Mouse (Mus musculus) heart, adult 18-20 months (tissue): Measurements from ENCODE around the gene Olfr12. TPM values are rescaled to one million over a fixed set of nuclear protein-coding genes. Genes with fewer than 3 reads are reported as not detected.

Experiments
- DNase-seq, 2 experiments: peaks; one replicate each; pipeline ENCODE4 v3.0.0; 2021 to 2022; ENCODE audit warnings: mixed read lengths in 1 of 2
- total RNA-seq, 2 experiments: library from RNA; stranded (reverse); gene quantifications; 2 replicates each; pipeline ENCODE4 v1.2.3; 2021

Gene Olfr12
- total RNA-seq, 2 experiments from 2014 or later = not detected

DNA sequence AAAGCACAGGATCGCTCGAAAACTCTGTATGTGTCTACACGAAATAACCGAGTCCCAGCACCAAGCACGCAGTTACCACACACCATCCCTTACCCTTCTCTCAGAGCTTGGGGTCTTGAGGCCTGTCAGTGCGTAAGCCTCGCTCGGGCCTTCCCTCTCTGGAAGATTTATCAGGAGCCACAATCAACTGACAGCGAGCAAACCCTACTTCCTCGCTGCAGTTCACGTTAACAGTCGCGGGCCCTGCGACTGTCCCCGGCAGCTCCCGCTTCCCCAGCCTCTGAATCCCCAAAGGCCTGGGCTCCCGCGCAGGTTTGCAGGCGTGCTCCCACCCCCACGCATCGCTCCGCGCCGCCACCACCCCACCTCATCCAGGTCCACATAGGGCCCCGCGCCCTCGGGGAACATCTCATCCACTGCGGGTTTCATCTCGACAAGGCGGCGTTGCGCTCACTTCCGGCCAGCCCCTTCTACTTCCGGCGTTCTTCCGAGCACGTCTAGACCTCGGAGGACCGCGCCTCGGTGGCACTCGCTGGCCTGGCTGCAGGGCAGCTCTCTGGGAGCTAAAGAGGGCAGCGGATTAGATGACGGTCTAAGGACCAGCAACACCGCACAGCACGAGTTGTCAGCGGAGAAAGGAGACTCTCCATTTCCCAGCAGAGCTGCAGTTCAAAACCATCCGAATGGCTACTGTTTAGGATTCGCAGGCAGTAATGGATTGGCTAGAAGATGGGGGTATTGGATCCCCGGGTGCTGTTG lies 24.1 kb downstream of the Olfr12 start, which contains the start of gene Cops9:
TSS of gene Cops9 (minus strand) at position 472 of the 759 bp plus-strand sequence.
- DNase-seq = peak; percentile 91 to 92

DNA sequence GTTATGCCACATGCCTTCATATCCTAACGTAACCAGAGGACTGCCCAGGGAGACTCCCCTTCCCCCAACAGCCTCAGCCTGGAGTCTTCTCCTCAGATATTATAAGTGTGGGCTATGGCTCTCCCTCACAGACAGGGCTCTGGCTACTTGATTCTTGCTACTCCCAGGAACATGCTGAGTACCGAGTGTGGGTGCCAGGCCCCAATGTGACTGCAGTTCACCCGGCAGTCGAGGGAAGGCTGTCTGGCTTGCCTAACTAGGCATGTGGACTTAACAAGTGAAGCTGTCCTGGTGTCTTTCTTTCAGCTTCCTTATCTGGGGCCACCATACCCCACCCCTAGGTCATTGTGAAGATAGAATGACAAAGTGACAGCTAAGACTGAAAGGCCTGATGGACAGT lies 26.1 kb downstream of the Olfr12 start:
- no peak for DNase-seq

GRCm38 (mm10) chr1:92644916-92645315 lies 27.3 kb downstream of the Olfr12 start:
- no peak for DNase-seq

DNA sequence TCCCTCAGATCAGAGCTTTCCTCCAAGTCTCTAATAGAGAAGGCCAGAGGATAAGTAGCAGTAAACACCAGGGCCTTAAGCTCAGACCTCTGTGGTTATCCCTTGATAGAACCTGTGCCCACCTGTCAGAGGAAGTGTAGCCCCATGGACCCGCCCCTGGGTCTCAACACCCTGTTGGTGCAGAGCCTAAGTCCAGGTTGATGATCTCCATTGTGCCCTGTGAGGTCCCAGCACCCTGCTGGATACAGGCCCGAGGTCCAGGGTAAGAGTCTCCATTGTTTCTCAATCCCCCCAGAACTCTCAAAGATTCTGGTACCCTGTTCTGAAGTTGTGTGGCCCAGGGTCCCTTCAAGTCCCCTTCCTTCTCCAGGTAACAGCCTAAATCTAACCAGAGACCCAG lies 28.5 kb downstream of the Olfr12 start:
- no peak for DNase-seq

- no peak for DNase-seq
These were observed 29.0 kb downstream of the Olfr12 start for GRCm38 (mm10) chr1:92646601-92647000.

DNA sequence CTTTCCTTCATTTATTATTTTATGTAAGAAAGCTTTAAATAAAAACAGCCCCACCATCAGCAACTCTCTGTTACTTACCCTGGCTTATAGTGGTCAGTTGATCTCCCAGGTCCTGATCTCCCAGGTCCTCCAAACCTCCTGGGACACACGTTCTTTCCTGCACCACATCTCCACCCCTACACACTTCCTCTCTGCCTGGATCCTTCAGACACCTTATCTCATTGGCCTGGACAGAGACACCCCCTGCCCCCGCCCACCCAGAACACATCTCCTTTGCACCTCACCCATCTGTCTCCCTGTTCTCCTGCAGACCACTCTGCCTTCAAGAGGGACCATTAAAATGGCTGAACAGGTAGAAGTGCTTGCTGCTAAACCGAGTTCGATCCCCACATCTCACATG lies 29.4 kb downstream of the Olfr12 start:
- no peak for DNase-seq

DNA sequence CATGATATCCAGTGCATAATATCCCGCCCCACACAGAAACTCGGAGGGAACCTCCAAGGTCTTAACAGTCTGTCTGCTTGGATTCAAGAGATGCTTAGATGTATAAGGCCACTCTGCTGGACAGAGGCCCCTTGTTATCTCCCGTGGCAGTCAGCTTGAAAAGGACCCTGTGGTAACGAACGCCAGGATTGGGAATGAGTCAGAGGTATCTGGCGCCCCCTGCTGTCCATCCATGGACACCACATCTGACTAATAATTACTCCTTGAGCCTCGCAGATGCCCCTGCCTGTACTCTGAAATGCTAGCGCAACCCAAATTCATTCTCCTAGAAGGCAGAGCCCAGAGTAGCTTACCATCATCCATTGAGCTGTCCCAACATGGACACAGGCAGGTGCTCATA lies 30.2 kb downstream of the Olfr12 start:
- peak; percentile 37 to 83 for DNase-seq

GRCm38 (mm10) chr1:92648197-92648596 lies 30.6 kb downstream of the Olfr12 start:
- peak in 1 of 2 experiments; percentile 13 for DNase-seq

DNA sequence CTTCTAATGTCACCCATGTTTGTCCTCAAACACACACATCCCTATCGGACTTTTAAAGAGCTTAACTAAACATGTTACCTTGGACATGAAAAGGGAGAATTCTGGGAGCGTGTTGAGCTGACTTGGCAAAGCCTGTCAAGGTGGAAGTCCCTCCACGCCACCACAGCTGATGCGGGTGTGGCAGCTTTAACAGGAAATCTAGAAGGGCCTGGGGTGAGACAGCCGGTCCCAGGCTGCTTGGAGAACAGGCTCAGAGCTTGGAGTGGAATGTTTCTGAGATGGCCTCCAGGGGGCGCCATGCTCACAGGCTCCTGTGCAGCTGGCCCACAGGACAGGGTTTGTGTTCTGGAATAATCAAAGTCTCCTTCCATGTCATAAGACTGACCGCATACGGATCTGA lies 31.1 kb downstream of the Olfr12 start, which contains the start of gene Otos:
TSS of gene Otos (minus strand) at position 169 of the 400 bp plus-strand sequence.
- DNase-seq = peak; percentile 64 to 75

GRCm38 (mm10) chr1:92651467-92651866 lies 33.9 kb downstream of the Olfr12 start:
- no peak for DNase-seq

- DNase-seq = no peak
These were observed 35.6 kb downstream of the Olfr12 start for GRCm38 (mm10) chr1:92653179-92653578.

- no peak for DNase-seq
These were observed 37.1 kb downstream of the Olfr12 start for GRCm38 (mm10) chr1:92654676-92655075.

DNA sequence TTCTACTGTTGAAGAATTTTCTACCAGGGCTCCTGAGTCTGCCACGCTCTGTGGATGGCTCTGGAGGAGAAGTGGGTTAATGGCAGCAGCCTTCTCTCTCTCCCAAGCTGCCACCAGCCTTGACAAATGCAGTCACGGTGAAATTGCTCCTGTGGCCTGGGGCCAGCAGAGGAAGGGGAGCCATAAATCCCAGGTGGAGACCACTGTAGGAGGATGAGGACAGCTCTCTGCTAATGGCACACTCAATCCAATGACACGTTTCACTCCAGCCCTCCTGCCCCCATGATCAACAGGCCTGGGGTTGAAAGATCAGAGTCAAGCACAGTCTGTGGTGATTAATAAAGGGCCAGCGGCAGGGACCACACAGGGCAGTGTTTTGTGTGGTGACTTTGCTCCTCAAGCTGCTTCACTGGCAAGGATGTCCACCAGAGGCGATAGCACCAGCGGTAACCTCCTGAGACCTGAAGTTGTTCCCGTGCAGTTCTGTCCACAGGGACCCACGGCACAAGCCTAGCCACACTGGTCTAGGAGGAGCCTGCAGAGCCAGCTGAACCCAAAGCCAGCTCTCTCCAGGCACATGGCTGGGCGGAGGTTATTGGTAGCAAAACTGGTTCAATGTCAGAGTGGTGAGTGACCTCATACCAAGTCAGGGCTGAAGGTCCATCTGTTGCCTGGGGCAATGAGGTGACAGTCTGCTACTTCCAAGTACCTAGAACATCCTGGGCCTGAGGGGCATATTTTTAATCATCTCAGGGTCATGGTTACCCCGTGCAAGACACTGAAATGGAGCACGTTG lies 39.6 kb downstream of the Olfr12 start:
- no peak for DNase-seq

DNA sequence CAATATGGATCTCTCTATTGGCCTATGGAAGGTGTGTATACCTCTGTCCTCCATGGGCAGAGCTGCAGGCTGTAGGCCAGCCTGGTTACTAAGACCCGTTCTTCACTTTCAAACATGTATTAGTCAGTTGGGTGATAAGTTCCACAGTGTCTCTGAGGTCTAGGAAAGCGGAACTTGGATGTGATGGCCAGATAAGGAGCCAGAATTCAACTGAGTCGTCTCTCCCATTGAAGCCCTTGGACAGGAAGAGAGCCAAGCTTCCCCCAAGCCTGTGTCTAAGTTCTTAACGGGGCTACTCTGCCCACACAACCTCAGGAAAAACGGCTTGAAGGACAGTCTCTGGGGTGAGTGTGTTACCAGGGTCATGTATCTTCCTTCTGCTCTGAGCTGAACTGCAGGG lies 41.8 kb downstream of the Olfr12 start:
- DNase-seq = no peak

GRCm38 (mm10) chr1:92667106-92667505 lies 49.5 kb downstream of the Olfr12 start:
- no peak for DNase-seq

DNA sequence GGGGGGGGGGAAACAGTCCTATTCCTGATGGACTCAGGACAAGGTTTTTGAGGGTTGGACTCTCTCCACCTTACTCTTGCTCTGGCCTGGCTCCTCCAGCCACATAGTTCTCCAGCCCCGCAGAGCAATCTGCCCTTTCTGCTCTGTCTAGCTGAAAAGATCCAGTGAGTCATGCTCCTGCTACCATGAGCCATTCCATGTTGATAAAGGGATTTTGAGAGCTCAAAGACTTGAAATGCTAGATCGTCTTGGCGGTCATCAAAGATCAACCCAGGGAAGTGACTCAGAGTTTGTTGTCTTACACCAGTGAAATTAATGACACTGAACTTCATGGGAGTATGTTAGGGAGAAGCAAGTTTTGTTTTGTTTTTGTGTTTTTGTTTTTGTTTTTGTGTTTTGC lies 51.8 kb downstream of the Olfr12 start:
- no peak for DNase-seq

- no peak for DNase-seq
These were observed 53.7 kb downstream of the Olfr12 start for GRCm38 (mm10) chr1:92671326-92671725.

Other genes starting within 250 kb of the Olfr12 start
- gene Ndufa10, start 143.9 kb upstream of the Olfr12 start, total RNA-seq = 1,000 to 10,000 TPM in 1 of 2 experiments, 100 to 1,000 TPM in 1; 883 to 1,003 TPM
- gene Olfr1416, start 132.7 kb upstream of the Olfr12 start, total RNA-seq = not detected
- not detected for gene Olfr1415, start 121.7 kb upstream of the Olfr12 start, total RNA-seq
- gene Olfr1414, start 99.1 kb upstream of the Olfr12 start, total RNA-seq = not detected
- not detected for gene Olfr1413, start 46.5 kb upstream of the Olfr12 start, total RNA-seq
- gene Olfr1412, start 32.0 kb upstream of the Olfr12 start, total RNA-seq = not detected
- not detected for gene Olfr1411, start 23.4 kb upstream of the Olfr12 start, total RNA-seq
- gene Olfr1410, start 12.0 kb upstream of the Olfr12 start, total RNA-seq = not detected
- 100 to 1,000 TPM; 229 to 251 TPM for gene Cops9, start 24.2 kb downstream of the Olfr12 start, total RNA-seq
- not detected for gene Otos, start 31.1 kb downstream of the Olfr12 start, total RNA-seq
- 100 to 1,000 TPM; 467 to 480 TPM for gene Gpc1, start 213.9 kb downstream of the Olfr12 start, total RNA-seq